Mouse (Mus musculus) lung, embryonic 16.5 days (tissue): Measurements from ENCODE around the gene Scaf1. TPM values are rescaled to one million over a fixed set of nuclear protein-coding genes. Genes with fewer than 3 reads are reported as not detected.

ENCODE experiments used
- ATAC-seq: fragments of 200-750 bp; cut with Nextera tagmentation; 2 replicates; pipeline ENCODE4 v1.8.0; 2017; ENCODE audit warnings: low read depth, mild to moderate bottlenecking, moderate library complexity
- H3K27ac ChIP-seq: fragments of 300-500 bp; sonication (generic); 2 replicates; pipeline ENCODE4 v1.5.1; 2014; ENCODE audit warnings: mild to moderate bottlenecking, control low read depth, low read length
- H3K27me3 ChIP-seq: fragments of 300-500 bp; sonication (generic); 2 replicates; pipeline ENCODE4 v1.6.1; 2014; ENCODE audit warnings: low read depth, low read length, mixed read lengths; ENCODE audit not compliant: control insufficient read depth, insufficient read depth
- H3K36me3 ChIP-seq: fragments of 300-500 bp; sonication (generic); 2 replicates; pipeline ENCODE4 v1.6.1; 2014; ENCODE audit warnings: low read length; ENCODE audit not compliant: control insufficient read depth, insufficient read depth
- H3K4me1 ChIP-seq: fragments of 300-500 bp; sonication (generic); replicated peaks from 2 replicates; pipeline ENCODE4 v1.6.1; 2014; ENCODE audit warnings: low read length, mixed read lengths; ENCODE audit not compliant: control insufficient read depth, insufficient read depth
- H3K4me2 ChIP-seq: fragments of 300-500 bp; sonication (generic); 2 replicates; pipeline ENCODE4 v1.6.1; 2014; ENCODE audit warnings: low read depth, low read length, control low read depth
- H3K4me3 ChIP-seq: fragments of 300-500 bp; sonication (generic); 2 replicates; pipeline ENCODE4 v1.5.1; 2014; ENCODE audit warnings: mild to moderate bottlenecking, low read length, control low read depth
- H3K9ac ChIP-seq: fragments of 300-500 bp; sonication (generic); 2 replicates; pipeline ENCODE4 v1.6.1; 2014; ENCODE audit warnings: low read length, control low read depth
- H3K9me3 ChIP-seq: fragments of 300-500 bp; sonication (generic); 2 replicates; pipeline ENCODE4 v1.6.1; 2016; ENCODE audit warnings: low read length; ENCODE audit not compliant: control insufficient read depth
- WGBS: fragments of 180-500 bp; shearing (Covaris S2); extraction: QIAGEN DNeasy Blood & Tissue Kit; methylation state at CpG from one replicate; pipeline ENCODE4 v1.1.7; 2014; 5-methylcytosine and 5-hydroxymethylcytosine counted together
- polyA plus RNA-seq: library from polyadenylated mRNA; unstranded; fragments of >200 nt; fragmentation: Nextera tagmentation; extraction: Ambion mirVana; gene quantifications from 2 replicates; pipeline ENCODE4 v1.2.1, GENCODE M21; 2015

Scaf1 gene
- polyA plus RNA-seq, 1 experiment from 2014 or later = 30.7 TPM

DNA sequence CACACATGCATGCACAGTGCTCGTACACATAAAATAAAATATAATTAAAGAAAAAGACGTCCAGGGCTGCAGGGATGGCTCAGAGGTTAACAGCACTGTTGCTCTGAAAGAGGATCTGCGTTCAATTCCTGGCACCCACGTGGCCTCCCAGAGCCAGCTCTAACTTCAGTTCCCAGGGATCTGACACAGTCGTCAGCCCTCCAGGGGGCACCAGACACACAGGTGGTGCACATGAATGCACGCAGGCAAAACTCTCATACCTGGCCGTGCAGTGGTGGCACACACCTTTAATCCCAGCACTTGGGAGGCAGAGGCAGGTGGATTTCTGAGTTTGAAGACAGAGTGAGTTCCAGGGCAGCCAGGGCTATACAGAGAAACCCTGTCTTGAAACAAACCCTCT lies 50.2 kb downstream of the Scaf1 start:
- Histone ChIP-seq H3K4me1 (peaks cover 7% of the 10 kb centered on the region), H3K27me3 (no peaks in the 10 kb centered on the region), H3K9me3 (no peaks in the 10 kb centered on the region), H3K4me2 (no peak overlapping the region), H3K27ac (no peak overlapping the region), H3K4me3 (no peak overlapping the region), H3K36me3 (no peaks in the 10 kb centered on the region; the same call in 1 of the 2 replicates), H3K9ac (no peak overlapping the region)
- ATAC-seq = no peak
- 66% methylated on average over 7 of the region's 7 CpGs for WGBS

DNA sequence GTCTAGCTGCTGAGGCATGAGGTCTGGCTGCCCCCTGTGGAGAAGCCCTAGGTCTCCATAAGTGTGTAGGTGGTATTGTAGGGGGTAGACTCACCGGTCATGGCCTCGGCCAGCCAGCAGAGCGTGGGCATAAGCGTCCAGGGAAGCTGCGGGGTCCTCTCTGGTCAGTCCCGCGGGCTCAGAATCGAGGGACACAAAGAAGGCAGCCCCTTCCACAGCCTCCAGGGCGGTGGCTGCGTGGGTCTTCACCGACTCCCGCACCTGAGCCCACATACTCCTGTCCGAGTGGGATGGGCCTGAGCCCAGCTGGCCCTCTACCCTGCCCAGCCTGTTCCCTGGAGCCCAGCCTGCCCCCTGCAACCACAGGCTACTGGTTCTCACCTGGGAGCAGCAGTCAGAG lies 51.2 kb downstream of the Scaf1 start:
- H3K9ac ChIP-seq = no peak overlapping the region
- no peak overlapping the region for H3K27ac ChIP-seq
- 0 out of 2 replicates have a peak, but pooled peaks cover 5% of the 10 kb centered on the region for H3K4me1 ChIP-seq
- H3K4me3 ChIP-seq = no peak overlapping the region
- H3K9me3 ChIP-seq = no peaks in the 10 kb centered on the region
- WGBS = 96% methylated on average over 13 of the region's 13 CpGs
- H3K27me3 ChIP-seq = no peaks in the 10 kb centered on the region
- H3K4me2 ChIP-seq = no peak overlapping the region
- no peak for ATAC-seq
- no peaks in the 10 kb centered on the region; the same call in 1 of the 2 replicates for H3K36me3 ChIP-seq

DNA sequence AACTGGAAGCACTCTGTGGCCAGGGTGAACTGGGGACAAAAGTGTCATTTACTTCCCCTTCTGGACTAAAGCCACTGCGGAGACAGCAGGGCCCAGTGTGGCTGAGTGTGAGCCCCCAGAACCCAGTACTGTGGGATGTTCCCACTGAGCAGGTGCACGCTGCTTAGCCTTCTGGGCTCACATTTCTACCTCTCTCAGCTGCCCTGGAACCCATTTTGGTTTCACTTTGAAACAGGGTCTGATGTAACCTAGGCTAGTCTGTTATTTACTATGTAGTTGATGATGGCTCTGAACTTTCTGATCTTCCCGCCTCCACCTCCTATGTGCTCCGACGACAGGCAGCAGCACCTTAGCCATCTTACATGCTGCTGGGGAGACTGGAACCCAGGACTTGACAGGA lies 53.3 kb downstream of the Scaf1 start:
- Histone ChIP-seq H3K27ac (no peak overlapping the region), H3K4me3 (no peak overlapping the region), H3K4me2 (no peak overlapping the region), H3K9ac (no peak overlapping the region), H3K4me1 (no peaks in the 10 kb centered on the region), H3K9me3 (no peaks in the 10 kb centered on the region), H3K27me3 (no peaks in the 10 kb centered on the region), H3K36me3 (no peaks in the 10 kb centered on the region; the same call in 1 of the 2 replicates)
- WGBS = 88% methylated on average over 5 of the region's 5 CpGs
- no peak for ATAC-seq

DNA sequence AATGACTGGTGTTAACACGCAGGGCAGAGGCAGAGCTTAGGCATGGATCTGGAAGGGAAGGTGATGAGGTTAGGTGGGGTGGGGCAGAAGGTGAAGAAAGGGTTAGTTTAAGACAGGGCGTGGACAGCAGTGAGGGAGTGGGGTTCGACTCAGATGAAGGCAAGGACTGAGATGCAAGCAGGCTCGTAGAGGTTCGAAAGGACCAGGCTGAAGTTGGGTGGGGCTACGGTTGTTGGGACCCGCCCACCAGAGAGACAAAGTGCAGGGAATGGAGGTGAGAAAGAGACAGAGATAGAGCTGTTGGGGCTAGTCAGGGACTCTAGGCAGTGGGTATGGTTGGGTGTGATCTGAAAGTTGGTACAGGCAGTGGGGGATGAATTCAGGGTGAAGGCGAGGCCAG lies 53.8 kb downstream of the Scaf1 start:
- ATAC-seq = no peak
- Histone ChIP-seq H3K27ac (no peak overlapping the region), H3K36me3 (no peaks in the 10 kb centered on the region; the same call in 1 of the 2 replicates), H3K9me3 (no peaks in the 10 kb centered on the region), H3K9ac (no peak overlapping the region), H3K27me3 (no peaks in the 10 kb centered on the region), H3K4me3 (no peak overlapping the region), H3K4me1 (no peaks in the 10 kb centered on the region), H3K4me2 (no peak overlapping the region)
- 62% methylated on average over 8 of the region's 8 CpGs for WGBS

DNA sequence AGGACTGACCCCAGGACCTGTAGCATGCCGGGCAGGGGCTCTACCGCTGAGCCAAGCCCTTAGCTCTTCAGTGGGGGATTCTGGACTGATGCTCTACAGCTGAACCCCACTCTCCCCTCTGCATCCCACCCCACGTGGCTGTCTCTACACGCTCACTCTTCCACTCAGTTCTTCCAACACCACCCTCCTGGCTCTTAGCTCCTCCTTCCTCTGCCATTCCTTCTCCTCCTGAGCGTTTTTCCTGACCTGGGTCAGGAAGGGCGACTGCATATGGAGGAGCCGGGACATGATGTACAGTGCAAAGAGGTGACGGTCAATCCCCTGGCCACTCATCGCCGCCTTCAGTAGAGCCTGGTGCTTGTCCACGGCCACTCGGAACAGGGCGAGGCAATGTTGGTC lies 55.7 kb downstream of the Scaf1 start:
- no peak for ATAC-seq

DNA sequence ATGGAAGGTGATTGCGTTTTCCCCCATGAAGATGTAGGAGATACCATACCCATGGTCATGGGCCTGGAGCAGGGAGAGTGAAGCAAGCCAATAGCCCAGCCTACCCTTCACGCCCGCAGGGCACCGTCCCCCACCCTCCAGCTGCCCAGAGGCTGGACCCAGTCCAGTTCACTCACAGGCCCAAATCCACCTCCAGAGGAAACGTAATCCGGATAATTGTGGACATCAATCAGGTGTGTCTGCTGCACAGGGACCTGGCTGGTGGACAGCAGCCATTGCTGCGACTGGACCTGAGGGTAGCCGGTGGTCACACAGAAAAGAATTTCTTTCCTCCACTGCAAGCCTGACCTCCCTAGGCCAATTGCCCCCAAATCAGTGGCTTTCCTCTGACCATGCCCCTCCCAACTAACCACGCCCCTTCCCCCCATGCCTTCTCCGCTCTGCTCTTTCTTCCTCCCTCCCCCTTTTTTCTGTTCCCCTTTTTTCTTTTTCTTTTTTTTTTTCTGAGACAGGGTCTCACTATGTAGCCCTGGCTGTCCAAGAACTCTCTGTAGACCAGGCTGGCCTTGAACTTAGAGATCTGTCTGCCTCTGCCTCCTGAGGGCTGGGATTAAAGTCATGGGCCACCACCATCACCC lies 56.2 kb downstream of the Scaf1 start:
- Histone ChIP-seq H3K4me3 (no peak overlapping the region), H3K27ac (no peak overlapping the region), H3K4me2 (no peak overlapping the region), H3K36me3 (no peaks in the 10 kb centered on the region; the same call in 1 of the 2 replicates), H3K9ac (no peak overlapping the region), H3K27me3 (no peaks in the 10 kb centered on the region), H3K4me1 (no peaks in the 10 kb centered on the region), H3K9me3 (no peaks in the 10 kb centered on the region)
- 82% methylated on average over 10 of the region's 10 CpGs for WGBS
- ATAC-seq = no peak

More for the DNA sequence above, 55.7 kb downstream of the Scaf1 start:
- Histone ChIP-seq H3K4me2 (no peak overlapping the region), H3K36me3 (no peaks in the 10 kb centered on the region; the same call in 1 of the 2 replicates), H3K9me3 (no peaks in the 10 kb centered on the region), H3K4me3 (no peak overlapping the region), H3K27me3 (no peaks in the 10 kb centered on the region), H3K27ac (no peak overlapping the region), H3K4me1 (no peaks in the 10 kb centered on the region), H3K9ac (no peak overlapping the region)
- 83% methylated on average over 13 of the region's 13 CpGs for WGBS

DNA sequence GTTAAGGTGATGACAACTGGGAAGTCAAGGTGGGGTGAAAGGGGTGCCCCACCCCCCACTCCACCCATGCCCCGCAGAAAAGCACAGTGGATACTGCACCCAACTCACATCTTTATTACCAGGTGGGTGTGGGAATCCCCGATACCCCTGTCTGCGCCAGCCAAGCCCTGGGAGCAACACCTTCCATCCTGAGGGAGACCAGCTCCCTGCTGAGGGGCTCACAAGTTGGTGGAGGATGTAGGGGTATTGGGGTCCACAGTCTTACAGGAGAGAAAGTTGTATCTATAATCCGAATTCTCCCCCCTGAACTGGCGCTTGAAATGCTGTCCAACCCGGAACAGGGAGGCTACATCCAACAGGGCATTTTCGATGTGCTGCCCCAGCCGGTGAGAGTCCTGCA lies 56.9 kb downstream of the Scaf1 start:
- Histone ChIP-seq H3K4me3 (no peak overlapping the region), H3K9ac (no peak overlapping the region), H3K36me3 (no peaks in the 10 kb centered on the region; the same call in 1 of the 2 replicates), H3K4me1 (no peaks in the 10 kb centered on the region), H3K9me3 (no peaks in the 10 kb centered on the region), H3K4me2 (no peak overlapping the region), H3K27ac (no peak overlapping the region), H3K27me3 (no peaks in the 10 kb centered on the region)
- no peak for ATAC-seq
- WGBS = 79% methylated on average over 8 of the region's 8 CpGs

DNA sequence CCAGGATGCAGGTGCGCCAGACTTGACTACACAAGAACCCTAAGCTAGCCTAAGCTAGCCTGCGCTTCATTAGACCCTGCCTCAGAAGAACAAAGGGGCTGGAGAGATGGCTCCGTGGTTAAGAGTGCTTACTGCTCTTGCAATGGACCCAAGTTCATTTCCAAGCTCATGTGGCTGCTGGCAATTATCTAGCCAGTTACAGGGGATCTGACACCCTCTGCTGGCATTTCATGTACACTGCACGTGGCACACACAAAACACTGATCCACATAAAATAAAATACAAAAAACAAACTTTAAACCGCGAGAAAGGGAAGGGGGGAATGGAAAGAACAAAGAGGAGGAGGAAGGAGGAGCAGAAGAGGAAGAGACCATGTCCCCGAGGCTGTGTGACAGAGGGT lies 58.0 kb downstream of the Scaf1 start:
- H3K27ac ChIP-seq = no peak overlapping the region
- H3K9ac ChIP-seq = no peak overlapping the region
- no peaks in the 10 kb centered on the region for H3K9me3 ChIP-seq
- H3K27me3 ChIP-seq = no peaks in the 10 kb centered on the region
- H3K4me3 ChIP-seq = no peak overlapping the region
- 45% methylated on average over 7 of the region's 7 CpGs for WGBS
- no peaks in the 10 kb centered on the region; the same call in 1 of the 2 replicates for H3K36me3 ChIP-seq
- H3K4me2 ChIP-seq = no peak overlapping the region
- H3K4me1 ChIP-seq = no peaks in the 10 kb centered on the region
- ATAC-seq = peak; percentile 31; the same call in 1 of the 2 replicates

DNA sequence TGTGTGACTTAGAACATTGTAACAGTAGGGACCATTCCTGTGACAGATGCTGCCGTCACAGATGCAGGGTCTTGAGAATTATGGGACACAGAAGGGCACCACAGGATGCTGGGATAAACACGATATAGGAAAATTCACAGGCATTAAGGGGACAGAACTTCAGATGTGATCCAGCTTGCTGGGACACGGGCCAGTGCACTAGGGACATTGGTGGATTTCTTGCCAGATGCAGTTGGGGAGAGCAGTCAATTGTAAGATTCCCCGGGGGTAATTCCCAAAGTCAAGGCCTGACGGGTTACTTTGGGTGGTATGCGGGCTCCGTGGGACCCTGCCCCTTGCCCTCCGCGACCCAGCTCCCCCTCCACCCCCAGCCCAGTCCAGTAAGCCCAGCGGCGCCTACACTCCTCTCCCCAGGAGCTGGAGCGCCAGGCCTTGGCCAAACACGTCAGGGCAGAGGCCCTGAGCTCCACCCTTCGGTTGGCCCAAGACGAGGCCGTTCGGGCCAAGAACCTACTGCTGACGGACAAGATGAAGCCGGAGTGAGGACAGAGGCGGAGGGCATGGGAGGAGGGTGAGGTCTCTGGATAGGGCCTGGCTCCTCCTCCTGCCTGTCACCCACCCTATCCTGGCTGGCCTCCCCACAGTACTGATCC lies 58.9 kb downstream of the Scaf1 start:
- 61% methylated on average over 20 of the region's 20 CpGs for WGBS
- peak; percentile 23 for ATAC-seq
- H3K9me3 ChIP-seq = no peaks in the 10 kb centered on the region

More for the DNA sequence above, 58.9 kb downstream of the Scaf1 start:
- Histone ChIP-seq H3K4me3 (no peak overlapping the region), H3K4me1 (peaks cover 5% of the 10 kb centered on the region; the same call in 1 of the 2 replicates), H3K36me3 (no peaks in the 10 kb centered on the region; the same call in 1 of the 2 replicates), H3K4me2 (no peak overlapping the region), H3K27me3 (no peaks in the 10 kb centered on the region), H3K9ac (peak overlapping the region; percentile 20; the same call in 1 of the 2 replicates), H3K27ac (peak overlapping the region; percentile 49; the same call in 1 of the 2 replicates)
